Mouse (Mus musculus) limb, embryonic 14.5 days (tissue): ENCODE measurements around the gene Zc3h8. TPM values are rescaled to one million over a fixed set of nuclear protein-coding genes. Genes with fewer than 3 reads are reported as not detected.

Experiments
- ATAC-seq: fragments of 200-750 bp; cut with Nextera tagmentation; 2 replicates; pipeline ENCODE4 v1.8.0; 2017; ENCODE audit warnings: low read depth, moderate number of reproducible peaks, moderate TSS enrichment; ENCODE audit not compliant: low FRiP score
- DNase-seq: peaks from one replicate; pipeline ENCODE4 v3.0.0-alpha.2; 2015; ENCODE audit warnings: low spot score
- H3K27ac ChIP-seq: fragments of 300-500 bp; sonication (generic); replicated peaks from 2 replicates; pipeline ENCODE4 v1.5.1; 2014; ENCODE audit warnings: low read depth, mild to moderate bottlenecking, low read length, moderate library complexity, mixed read lengths
- H3K27me3 ChIP-seq: fragments of 300-500 bp; sonication (generic); 2 replicates; pipeline ENCODE4 v1.6.1; 2014; ENCODE audit warnings: low read length, mixed read lengths; ENCODE audit not compliant: control insufficient read depth, insufficient read depth
- H3K36me3 ChIP-seq: fragments of 300-500 bp; sonication (generic); 2 replicates; pipeline ENCODE4 v1.6.1; 2014; ENCODE audit warnings: mild to moderate bottlenecking, low read length, moderate library complexity, mixed read lengths; ENCODE audit not compliant: control insufficient read depth, insufficient read depth
- H3K4me1 ChIP-seq: fragments of 300-500 bp; sonication (generic); 2 replicates; pipeline ENCODE4 v1.6.1; 2014; ENCODE audit warnings: antibody characterized with exemption, low read length, mixed read lengths; ENCODE audit not compliant: control insufficient read depth, insufficient read depth
- H3K4me2 ChIP-seq: fragments of 300-500 bp; sonication (generic); replicated peaks from 2 replicates; pipeline ENCODE4 v1.6.1; 2014; ENCODE audit warnings: low read depth, mild to moderate bottlenecking, low read length, moderate library complexity; ENCODE audit not compliant: severe bottlenecking
- H3K4me3 ChIP-seq: fragments of 300-500 bp; sonication (generic); replicated peaks from 2 replicates; pipeline ENCODE4 v1.5.1; 2014; ENCODE audit warnings: low read length
- H3K9ac ChIP-seq: fragments of 300-500 bp; sonication (generic); 2 replicates; pipeline ENCODE4 v1.6.1; 2014; ENCODE audit warnings: mild to moderate bottlenecking, low read depth, low read length, moderate library complexity; ENCODE audit not compliant: severe bottlenecking
- H3K9me3 ChIP-seq: fragments of 300-500 bp; sonication (generic); 2 replicates; pipeline ENCODE4 v1.6.1; 2016; ENCODE audit warnings: low read length; ENCODE audit not compliant: control insufficient read depth
- POLR2A ChIP-seq: fragments of 200-500 bp; IDR thresholded peaks from 2 replicates; pipeline ENCODE4 v1.8.0; 2012; ENCODE audit warnings: inconsistent platforms, mild to moderate bottlenecking, moderate library complexity, borderline replicate concordance; ENCODE audit not compliant: insufficient read depth, insufficient read length; ENCODE audit errors: extremely low read depth
- WGBS: fragments of 180-500 bp; shearing (Covaris S2); extraction: QIAGEN DNeasy Blood & Tissue Kit; methylation state at CpG from one replicate; pipeline ENCODE4 v1.1.7; 2014; 5-methylcytosine and 5-hydroxymethylcytosine counted together
- polyA plus RNA-seq, 2 experiments: library from polyadenylated mRNA; depleted of rRNA in 1 of 2; stranded (reverse) in 1 of 2; unstranded in 1 of 2; fragments of >200 nt; fragmentation: Nextera tagmentation in 1 of 2; extraction: Ambion mirVana in 1 of 2; gene quantifications; 2 replicates each; pipeline versions ENCODE4 v1.2.1 to v1.2.3; 2012 to 2014

Zc3h8 gene
- polyA plus RNA-seq, 2 experiments = 6.2 to 7.1 TPM

GRCm38 (mm10) chr2:128967661-128968441, 24.0 kb upstream of the Zc3h8 start, which contains the start of gene Gm10762:
Gene Gm10762, minus strand, starts transcription at chr2:128967725.
- no peaks in the 10 kb centered on the region for H3K36me3 ChIP-seq
- peak within 1 kb of the TSS; percentile 66 for H3K4me2 ChIP-seq
- ATAC-seq (peak; percentile 78), DNase-seq (peak; percentile 75)
- H3K4me1 ChIP-seq = peaks cover 7% of the 10 kb centered on the region
- no peaks in the 10 kb centered on the region for H3K27me3 ChIP-seq
- no peaks in the 10 kb centered on the region for H3K9me3 ChIP-seq
- TF ChIP-seq POLR2A = peak; percentile 48; the same call in 1 of the 2 replicates
- H3K9ac ChIP-seq = peak within 1 kb of the TSS; percentile 99
- peak within 1 kb of the TSS; percentile 100 for H3K27ac ChIP-seq
- WGBS = under 1% methylated on average over 52 of the region's 80 CpGs
- peak within 1 kb of the TSS; percentile 87 for H3K4me3 ChIP-seq

GRCm38 (mm10) chr2:128966641-128967580, 23.0 kb upstream of the Zc3h8 start, which contains the start of gene Zc3h6:
Gene Zc3h6, plus strand, starts transcription at chr2:128967402.
- peak within 1 kb of the TSS; percentile 87 for H3K4me3 ChIP-seq
- H3K4me2 ChIP-seq = peak within 1 kb of the TSS; percentile 66
- H3K9ac ChIP-seq = peak within 1 kb of the TSS; percentile 99
- H3K4me1 ChIP-seq = peaks cover 7% of the 10 kb centered on the region
- H3K27ac ChIP-seq = peak within 1 kb of the TSS; percentile 100
- H3K36me3 ChIP-seq = no peaks in the 10 kb centered on the region
- WGBS = under 1% methylated on average over 59 of the region's 65 CpGs
- ATAC-seq (peak; percentile 95), DNase-seq (peak; percentile 99)
- no peaks in the 10 kb centered on the region for H3K9me3 ChIP-seq
- TF ChIP-seq POLR2A = peak; percentile 95; the same call in 1 of the 2 replicates
- no peaks in the 10 kb centered on the region for H3K27me3 ChIP-seq

DNA sequence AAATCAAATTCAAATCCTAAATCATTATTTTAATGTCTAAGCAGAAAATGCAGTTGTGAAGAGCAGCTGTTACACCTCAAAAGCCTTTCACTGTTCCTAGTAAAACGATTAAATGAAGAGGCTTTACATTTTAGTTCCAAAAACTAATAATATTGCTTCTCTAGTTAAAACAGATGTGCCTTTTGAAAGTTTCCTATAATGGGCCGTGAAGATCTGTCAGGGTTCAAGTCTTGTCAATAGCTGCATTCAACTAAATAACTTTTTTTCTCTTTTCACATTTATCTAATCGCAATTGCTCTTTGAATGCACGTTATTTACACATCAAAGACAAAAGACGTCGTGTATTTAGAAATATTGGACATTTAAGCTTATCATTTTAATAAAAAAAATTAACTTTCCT, 22.4 kb upstream of the Zc3h8 start:
- 12% methylated on average over 6 of the region's 6 CpGs for WGBS
- Histone ChIP-seq H3K9ac (peak overlapping the region; percentile 99; the same call in 1 of the 2 replicates), H3K4me3 (peak overlapping the region; percentile 87)

DNA sequence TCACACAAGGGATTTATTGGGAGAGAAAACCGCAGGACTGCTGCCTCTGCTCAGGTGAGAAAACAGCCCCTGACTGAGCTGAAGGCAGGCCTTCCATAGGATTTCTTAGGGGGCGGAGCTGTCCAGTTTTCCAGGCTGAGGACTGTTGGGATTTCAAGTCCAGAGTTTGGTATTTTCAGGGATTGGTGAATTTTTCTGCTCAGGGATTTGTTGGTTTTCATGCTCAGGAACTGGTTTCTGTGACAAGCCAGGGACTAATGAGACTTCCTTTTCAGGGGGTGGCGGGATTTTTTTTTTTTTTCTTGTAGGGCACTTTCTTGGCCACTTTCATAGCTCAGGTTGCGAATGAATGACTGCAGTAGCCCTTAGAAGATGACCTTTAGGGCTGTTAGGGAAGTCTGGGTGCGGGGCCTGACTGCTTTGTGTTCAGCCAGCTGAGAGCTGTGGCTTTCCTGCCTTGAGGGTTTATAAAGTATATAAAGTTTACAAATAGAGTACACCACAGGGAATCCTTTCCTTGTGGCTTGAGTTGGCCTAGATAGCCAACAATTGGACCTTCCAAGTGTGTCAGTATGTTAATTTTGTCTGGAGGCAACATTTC, 21.7 kb upstream of the Zc3h8 start:
- Histone ChIP-seq H3K4me3 (peak overlapping the region; percentile 87; the same call in 1 of the 2 replicates), H3K36me3 (no peaks in the 10 kb centered on the region), H3K9ac (peak overlapping the region; percentile 99; the same call in 1 of the 2 replicates), H3K4me1 (peaks cover 7% of the 10 kb centered on the region), H3K4me2 (peak overlapping the region; percentile 66), H3K9me3 (no peaks in the 10 kb centered on the region), H3K27ac (peak overlapping the region; percentile 100), H3K27me3 (no peaks in the 10 kb centered on the region)
- DNase-seq = peak; percentile 35
- no peak for TF ChIP-seq POLR2A
- no peak for ATAC-seq
- WGBS = 41% methylated on average over 5 of the region's 5 CpGs

More for the DNA sequence above, 22.4 kb upstream of the Zc3h8 start:
- Histone ChIP-seq H3K27me3 (no peaks in the 10 kb centered on the region), H3K27ac (peak overlapping the region; percentile 100), H3K36me3 (no peaks in the 10 kb centered on the region), H3K4me1 (peaks cover 7% of the 10 kb centered on the region), H3K4me2 (peak overlapping the region; percentile 66), H3K9me3 (no peaks in the 10 kb centered on the region)
- DNase-seq = peak; percentile 5
- TF ChIP-seq POLR2A = no peak
- no peak for ATAC-seq

- Histone ChIP-seq H3K4me2 (no peak overlapping the region), H3K27me3 (no peaks in the 10 kb centered on the region), H3K4me1 (no peaks in the 10 kb centered on the region), H3K36me3 (no peaks in the 10 kb centered on the region), H3K9ac (no peak overlapping the region), H3K9me3 (no peaks in the 10 kb centered on the region), H3K4me3 (no peak overlapping the region), H3K27ac (no peak overlapping the region)
- DNase-seq = no peak
- no peak for TF ChIP-seq POLR2A
- no peak for ATAC-seq
These were observed 10.3 kb upstream of the Zc3h8 start for GRCm38 (mm10) chr2:128954186-128954585.
